Mouse (Mus musculus) hematopoietic stem cell, adult 5-6 weeks (primary cell): ENCODE results near the gene Apopt1. TPM values are rescaled to one million over a fixed set of nuclear protein-coding genes. Genes with fewer than 3 reads are reported as not detected.

Source experiments
- ATAC-seq, 2 experiments: fragments of 125-278 bp in 1 of 2; replicated peaks in 1 of 2; 2 replicates each; pipeline ENCODE4 v1.8.0; 2016 to 2017; ENCODE audit warnings: inconsistent platforms in 2 of 2, mild to moderate bottlenecking in 2 of 2, moderate number of reproducible peaks in 2 of 2, low read depth in 1 of 2, moderate TSS enrichment in 1 of 2; ENCODE audit not compliant: low FRiP score in 2 of 2, poor library complexity in 2 of 2, severe bottlenecking in 2 of 2, insufficient read depth in 1 of 2, low TSS enrichment in 1 of 2
- total RNA-seq: library from RNA; stranded (forward); fragments of 172-1452, 232-1000 nt; gene quantifications from 2 replicates; pipeline ENCODE4 v1.2.3, GENCODE M21; 2017

Gene Apopt1
- 53.0 and 58.3 TPM in 2 replicates for total RNA-seq

GRCm38 (mm10) chr12:111713004-111713651 lies at the start of gene Apopt1, which contains the start of gene Bag5:
Gene Apopt1 (plus strand): TSS chr12:111713261.
Gene Bag5 (minus strand): TSS chr12:111713257.
- peak; percentile 93 to 96 for ATAC-seq

- ATAC-seq: no peak
Measured at GRCm38 (mm10) chr12:111664144-111664634, 48.9 kb upstream of the Apopt1 start.

GRCm38 (mm10) chr12:111665041-111665880 lies 47.8 kb upstream of the Apopt1 start:
- no peak for ATAC-seq

GRCm38 (mm10) chr12:111666380-111666779 lies 46.7 kb upstream of the Apopt1 start:
- ATAC-seq: no peak

- ATAC-seq: no peak
Measured at GRCm38 (mm10) chr12:111667421-111667820, 45.6 kb upstream of the Apopt1 start.

GRCm38 (mm10) chr12:111668457-111668912 lies 44.6 kb upstream of the Apopt1 start:
- ATAC-seq: peak; percentile 78 to 82

GRCm38 (mm10) chr12:111669000-111669788 lies 43.9 kb upstream of the Apopt1 start:
- no peak for ATAC-seq

- no peak for ATAC-seq
Measured at GRCm38 (mm10) chr12:111669961-111670360, 43.1 kb upstream of the Apopt1 start.

- peak in 1 of 2 experiments; percentile 14; a peak in 1 of 4 replicates for ATAC-seq
Measured at GRCm38 (mm10) chr12:111670371-111670971, 42.6 kb upstream of the Apopt1 start.

- ATAC-seq: no peak
Measured at GRCm38 (mm10) chr12:111670976-111671375, 42.1 kb upstream of the Apopt1 start.

GRCm38 (mm10) chr12:111671431-111671902 lies 41.6 kb upstream of the Apopt1 start:
- no peak for ATAC-seq

- no peak for ATAC-seq
Measured at GRCm38 (mm10) chr12:111672176-111672575, 40.9 kb upstream of the Apopt1 start, which contains the start of gene Ckb. Gene Ckb (minus strand): TSS chr12:111672338.

- ATAC-seq: no peak
Measured at GRCm38 (mm10) chr12:111672581-111672980, 40.5 kb upstream of the Apopt1 start.

- ATAC-seq: peak in 1 of 2 experiments; percentile 30; a peak in 1 of 4 replicates
Measured at GRCm38 (mm10) chr12:111674850-111675486, 38.1 kb upstream of the Apopt1 start.

- no peak for ATAC-seq
Measured at GRCm38 (mm10) chr12:111675797-111676580, 37.1 kb upstream of the Apopt1 start.

GRCm38 (mm10) chr12:111677421-111677820 lies 35.6 kb upstream of the Apopt1 start:
- no peak; a peak in 1 of 4 replicates for ATAC-seq
